Mouse (Mus musculus) adrenal gland, adult 18-20 months (tissue): ENCODE measurements around the gene Clca3a2. TPM values are rescaled to one million over a fixed set of nuclear protein-coding genes. Genes with fewer than 3 reads are reported as not detected.
"Not testable (repeated sequence)": the region's sequence is repeated elsewhere in the genome, so short reads cannot be mapped to it uniquely, and the experiment has no call there.

Source experiments
- DNase-seq, 2 experiments: peaks; one replicate each; pipeline ENCODE4 v3.0.0; 2021 to 2022; ENCODE audit warnings: low spot score in 2 of 2
- long read RNA-seq, 2 experiments: library from polyadenylated mRNA; stranded (forward); transcript quantifications; one replicate each; pipeline ENCODE4 v2.0.0; 2021
- total RNA-seq, 2 experiments: library from RNA; stranded (reverse); gene quantifications; 1 replicate in 1 of 2; 2 replicates in 1 of 2; pipeline ENCODE4 v1.2.3; 2021

Gene Clca3a2
- not detected for total RNA-seq
- long read RNA-seq, experiment 1 = 0 reads
- long read RNA-seq, experiment 2 = 0 reads

DNA sequence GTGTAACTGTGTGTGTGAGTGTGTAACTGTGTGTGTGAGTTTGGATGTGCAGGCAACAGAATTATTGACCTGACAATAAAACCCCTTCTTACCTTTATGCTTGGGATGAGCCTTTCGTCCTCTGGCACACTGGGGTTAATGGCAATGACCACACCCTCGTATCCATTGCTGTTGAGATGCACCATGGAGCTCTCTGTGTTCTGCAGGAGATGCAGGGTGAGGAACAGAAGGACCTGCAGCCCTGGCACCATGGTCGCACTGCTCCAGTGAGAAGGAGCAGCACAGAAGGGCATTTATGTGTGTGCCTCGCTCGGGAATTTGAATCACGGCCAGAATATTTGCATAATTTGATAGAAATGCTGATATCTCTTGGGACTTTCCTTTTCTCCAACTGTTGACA lies at the start of gene Clca3a2:
Gene Clca3a2 (minus strand): TSS at position 276 of the 400 bp plus-strand sequence.
- not testable (repeated sequence) for DNase-seq

DNA sequence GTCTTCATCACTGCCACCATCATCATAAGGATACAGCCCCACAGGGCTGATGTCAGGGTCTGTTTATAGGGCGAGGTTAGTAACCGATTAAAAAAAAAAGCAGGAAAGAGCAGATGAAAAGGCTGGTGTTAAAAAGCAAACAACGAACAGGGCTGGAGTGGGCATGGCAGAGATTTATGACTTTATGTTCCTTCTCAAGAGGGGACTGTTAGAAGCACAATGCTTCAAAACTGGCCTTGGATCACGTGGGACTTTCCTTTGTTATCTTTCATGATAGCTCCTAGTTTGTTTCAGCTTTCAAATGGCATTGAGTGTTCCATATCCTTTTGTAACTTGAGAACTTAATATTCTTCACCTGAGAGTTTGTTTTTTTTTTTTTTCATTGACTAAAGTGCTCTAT lies 30.3 kb upstream of the Clca3a2 start:
- no peak for DNase-seq

DNA sequence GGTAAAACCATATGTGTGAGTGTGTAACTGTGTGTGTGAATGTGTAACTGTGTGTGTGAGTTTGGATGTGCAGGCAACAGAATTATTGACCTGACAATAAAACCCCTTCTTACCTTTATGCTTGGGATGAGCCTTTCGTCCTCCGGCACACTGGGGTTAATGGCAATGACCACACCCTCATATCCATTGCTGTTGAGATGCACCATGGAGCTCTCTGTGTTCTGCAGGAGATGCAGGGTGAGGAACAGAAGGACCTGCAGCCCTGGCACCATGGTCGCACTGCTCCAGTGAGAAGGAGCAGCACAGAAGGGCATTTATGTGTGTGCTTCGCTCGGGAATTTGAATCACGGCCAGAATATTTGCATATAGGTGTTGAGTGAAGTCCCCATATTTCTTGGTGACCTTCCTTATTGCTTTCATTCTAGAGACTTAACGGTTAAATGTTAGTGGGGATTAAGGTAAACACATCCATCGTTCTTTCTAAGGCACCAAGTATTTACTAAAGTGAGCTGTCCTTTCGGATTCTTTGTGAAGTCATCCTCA lies 29.8 kb upstream of the Clca3a2 start, which contains the start of gene Clca3b:
Gene Clca3b (minus strand): TSS at position 344 of the 543 bp plus-strand sequence.
- DNase-seq = not testable (repeated sequence)

- no peak for DNase-seq
These were observed 8.0 kb upstream of the Clca3a2 start for GRCm38 (mm10) chr3:144827257-144827656.

- DNase-seq = peak; percentile 72 to 74
These were observed 5.9 kb upstream of the Clca3a2 start for GRCm38 (mm10) chr3:144825151-144825550.

DNA sequence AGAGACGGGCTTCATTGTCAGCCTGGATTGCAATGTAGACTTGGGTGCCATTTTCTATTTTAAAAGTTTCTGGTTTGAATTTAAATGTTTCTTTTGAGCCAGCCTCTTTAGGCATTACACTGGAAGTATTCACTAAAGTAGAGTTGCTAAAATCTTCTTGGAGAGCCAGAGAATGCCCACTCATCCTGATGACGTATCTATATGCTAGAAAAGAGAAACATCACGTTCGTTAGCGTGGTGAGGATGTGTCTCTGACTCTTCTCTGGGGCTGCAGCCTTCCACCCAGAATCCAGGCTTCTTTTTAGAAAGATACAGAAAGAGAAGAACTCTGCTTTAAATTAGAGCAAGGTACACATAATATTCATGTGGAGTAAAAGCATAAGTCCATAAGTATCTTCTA lies 4.0 kb upstream of the Clca3a2 start:
- no peak for DNase-seq

DNA sequence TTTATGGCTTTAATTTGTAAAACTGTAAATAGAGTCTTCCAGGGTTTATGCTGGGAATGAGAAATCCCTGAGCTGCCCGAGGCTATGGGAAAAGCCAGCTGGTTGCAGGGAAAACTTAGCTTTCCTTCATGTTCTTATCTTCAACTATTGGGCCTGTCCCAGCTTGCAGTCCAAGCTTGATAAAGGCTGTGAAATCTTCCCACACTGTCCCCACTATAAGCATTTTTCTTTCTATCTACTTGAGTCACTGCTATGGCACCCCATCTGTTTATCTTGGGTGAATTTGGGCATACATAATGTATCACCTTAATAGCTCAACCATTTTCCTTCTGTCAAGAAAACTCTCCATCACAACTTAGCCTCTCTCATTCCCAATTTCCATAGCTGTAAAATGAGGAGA lies 1.3 kb upstream of the Clca3a2 start:
- DNase-seq = no peak

- not testable (repeated sequence) for DNase-seq
These were observed 6.0 kb downstream of the Clca3a2 start for GRCm38 (mm10) chr3:144813336-144813735.

GRCm38 (mm10) chr3:144811821-144812220 lies 7.5 kb downstream of the Clca3a2 start:
- no peak for DNase-seq

GRCm38 (mm10) chr3:144808153-144808925 lies 11.0 kb downstream of the Clca3a2 start:
- not testable (repeated sequence) for DNase-seq

GRCm38 (mm10) chr3:144806626-144807025 lies 12.7 kb downstream of the Clca3a2 start:
- not testable (repeated sequence) for DNase-seq

DNA sequence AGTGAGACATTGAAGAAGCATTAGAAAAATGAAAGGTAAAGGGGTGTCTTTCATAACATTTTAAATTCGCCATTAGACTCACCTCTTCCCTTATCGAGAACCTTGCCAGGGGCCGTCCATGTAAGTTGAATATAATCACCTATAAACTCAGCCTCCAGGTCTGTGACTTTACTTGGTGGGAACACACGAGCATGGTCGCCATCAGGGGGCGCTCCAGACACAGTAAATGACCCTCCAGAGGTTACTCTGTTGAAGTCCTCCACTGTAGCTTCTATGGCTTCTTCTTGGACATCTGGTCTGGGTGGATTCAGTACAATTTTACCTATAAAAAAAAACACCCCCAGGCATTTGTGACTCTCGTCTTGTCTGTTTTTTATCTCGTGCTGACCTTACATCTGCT lies 17.4 kb downstream of the Clca3a2 start:
- no peak for DNase-seq

DNA sequence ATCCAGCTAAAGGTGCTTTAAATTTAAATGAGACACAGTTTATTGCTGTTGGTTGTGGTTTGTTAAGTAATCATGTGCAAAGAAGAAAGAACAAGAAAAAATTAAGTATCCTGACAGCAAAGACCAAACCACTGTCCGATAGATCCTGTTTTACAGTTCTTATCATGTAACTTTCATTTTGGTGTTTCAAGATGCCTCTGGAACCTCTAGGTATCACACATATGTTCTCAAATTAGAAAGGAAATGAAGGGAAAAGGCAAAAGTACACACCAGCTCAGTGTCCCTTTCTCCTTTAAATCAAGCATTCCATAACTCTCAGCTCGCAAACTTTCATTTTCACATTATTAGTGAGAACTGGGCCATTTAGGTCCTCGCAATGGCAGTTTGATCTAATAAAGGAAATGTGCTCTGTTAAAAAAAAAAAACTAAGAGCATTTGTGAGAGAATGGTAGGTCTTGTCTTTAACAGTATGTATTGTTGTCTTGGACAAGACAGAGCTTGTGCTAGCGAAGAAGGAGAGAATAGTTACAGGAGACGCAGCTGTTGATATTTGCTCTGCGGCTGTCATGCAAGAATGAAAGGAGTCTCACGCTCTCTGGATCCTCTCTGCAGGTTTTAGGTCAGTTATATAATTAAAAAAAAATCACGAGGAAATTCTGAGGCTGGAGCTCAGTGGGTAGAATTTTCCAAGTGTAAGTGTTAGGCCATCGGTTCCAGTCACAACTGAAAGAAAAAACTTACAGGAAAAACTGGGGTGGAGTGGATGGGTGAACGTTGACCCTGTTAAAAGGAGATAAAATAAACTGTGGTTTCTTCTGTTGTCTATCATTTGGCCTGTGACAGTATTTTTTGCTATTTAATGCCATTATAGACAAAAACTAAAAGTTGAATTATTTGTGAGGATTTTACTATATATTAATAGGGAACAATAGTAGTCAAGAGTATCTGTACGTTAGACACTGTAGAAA lies 33.8 kb downstream of the Clca3a2 start:
- no peak for DNase-seq

DNA sequence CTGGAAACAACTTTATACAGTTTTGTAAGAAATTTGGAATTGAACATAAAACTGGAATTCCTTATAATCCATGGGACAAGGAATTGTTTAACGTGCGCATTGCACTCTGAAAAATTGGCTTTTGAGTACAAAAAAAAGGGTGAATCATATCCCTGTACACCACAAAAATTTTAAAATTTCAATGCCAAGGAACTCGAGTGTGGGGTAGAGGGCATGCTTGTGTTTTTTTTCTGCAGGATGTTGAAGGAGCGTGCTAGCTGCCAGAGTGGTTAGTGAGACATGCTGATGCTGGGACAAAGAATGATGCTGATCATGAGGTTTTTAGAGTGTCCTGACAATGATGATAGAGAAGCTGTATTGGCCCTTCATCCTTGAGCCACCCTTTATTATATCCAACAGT lies 54.1 kb downstream of the Clca3a2 start:
- no peak for DNase-seq

GRCm38 (mm10) chr3:144761454-144761853 lies 57.8 kb downstream of the Clca3a2 start:
- no peak for DNase-seq

DNA sequence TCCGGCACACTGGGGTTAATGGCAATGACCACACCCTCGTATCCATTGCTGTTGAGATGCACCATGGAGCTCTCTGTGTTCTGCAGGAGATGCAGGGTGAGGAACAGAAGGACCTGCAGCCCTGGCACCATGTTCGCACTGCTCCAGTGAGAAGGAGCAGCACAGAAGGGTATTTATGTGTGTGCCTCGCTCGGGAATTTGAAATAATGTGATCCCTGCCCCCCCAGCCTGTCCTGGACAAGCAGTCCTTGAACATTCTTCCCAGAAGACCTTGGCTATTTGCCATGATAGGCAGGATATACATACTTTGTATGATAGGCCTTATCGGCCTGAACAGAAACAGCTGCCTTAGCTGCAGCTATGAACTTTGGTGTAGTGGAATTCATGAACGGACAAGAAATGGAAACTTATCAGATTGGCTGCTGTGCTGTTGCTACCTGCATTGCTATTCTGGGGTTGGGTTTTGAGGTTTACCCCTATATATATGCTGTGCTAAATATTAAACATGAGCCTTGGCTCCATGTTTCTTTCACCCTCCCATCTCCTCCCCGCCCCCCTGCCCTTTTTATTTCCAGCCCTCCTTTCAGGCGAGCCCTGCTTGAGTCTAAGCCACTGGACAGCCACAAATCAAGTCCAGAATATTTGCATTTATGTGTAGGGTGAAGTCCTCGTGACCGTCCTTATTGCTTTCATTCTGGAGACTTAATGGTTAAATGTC lies 58.5 kb downstream of the Clca3a2 start, which contains the start of gene Clca3a1:
Gene Clca3a1 (minus strand): TSS at position 386 of the 718 bp plus-strand sequence.
- DNase-seq = no peak

DNA sequence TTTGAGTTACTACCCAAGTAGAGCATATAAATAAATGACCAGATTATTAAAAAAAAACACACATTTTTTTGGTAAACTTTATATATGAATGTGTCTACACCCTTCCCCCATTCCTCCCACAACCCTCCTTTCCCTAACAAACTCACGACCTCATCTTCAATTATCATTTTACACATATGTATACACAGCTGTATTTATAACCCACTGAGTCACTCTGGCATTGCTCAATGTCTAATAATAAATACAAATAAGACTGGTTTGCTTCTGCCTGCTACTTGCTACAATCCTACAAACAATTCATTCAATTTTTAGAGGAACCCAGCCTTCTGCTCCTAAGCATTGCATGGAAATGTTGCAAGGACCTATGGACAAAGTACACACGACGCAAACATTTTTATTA lies 59.6 kb downstream of the Clca3a2 start:
- no peak for DNase-seq

DNA sequence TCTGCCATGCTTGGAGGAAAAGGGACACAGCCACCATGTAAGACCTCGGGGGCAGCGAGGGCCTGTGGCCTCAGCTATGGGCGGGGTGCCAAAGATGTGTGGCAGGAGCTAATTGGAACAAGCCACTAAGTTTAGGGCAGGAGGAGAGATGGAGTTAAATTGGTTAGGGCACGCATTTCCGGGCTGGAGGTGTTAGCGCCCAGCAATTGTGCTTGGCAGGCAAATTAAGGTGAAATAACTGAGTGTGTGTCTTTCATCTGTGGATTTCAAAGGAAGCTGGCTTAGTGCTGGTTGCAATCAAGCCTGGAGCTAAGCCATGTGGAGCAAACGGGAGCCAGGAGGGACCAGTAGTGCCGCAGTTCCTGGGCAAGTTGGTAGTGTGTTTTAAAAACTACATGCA lies 63.2 kb downstream of the Clca3a2 start:
- DNase-seq = not testable (repeated sequence)

- peak; percentile 24 to 30 for DNase-seq
These were observed 66.2 kb downstream of the Clca3a2 start for GRCm38 (mm10) chr3:144753120-144753519.
